Mouse (Mus musculus) heart, embryonic 14.5 days (tissue): ENCODE measurements around the gene Amph. TPM values are rescaled to one million over a fixed set of nuclear protein-coding genes. Genes with fewer than 3 reads are reported as not detected.

ENCODE experiments used
- ATAC-seq: fragments of 200-750 bp; cut with Nextera tagmentation; 2 replicates; pipeline ENCODE4 v1.8.0; 2017; ENCODE audit warnings: low read depth, moderate TSS enrichment; ENCODE audit not compliant: insufficient number of reproducible peaks, insufficient read depth, low FRiP score
- H3K27ac ChIP-seq, 2 experiments: fragments of 200-500 bp in 1 of 2; fragments of 300-500 bp in 1 of 2; sonication (generic) in 1 of 2; replicated peaks in 1 of 2; 2 replicates each; pipeline ENCODE4 v1.5.1; 2012 to 2014; ENCODE audit warnings: low read depth in 2 of 2, low read length in 2 of 2, control low read depth in 1 of 2, mild to moderate bottlenecking in 1 of 2, mixed read lengths in 1 of 2; ENCODE audit not compliant: control insufficient read depth in 1 of 2, insufficient read depth in 1 of 2
- H3K27me3 ChIP-seq: fragments of 300-500 bp; sonication (generic); 2 replicates; pipeline ENCODE4 v1.6.1; 2014; ENCODE audit warnings: mild to moderate bottlenecking, low read length, control low read depth; ENCODE audit not compliant: control insufficient read depth, insufficient read depth
- H3K36me3 ChIP-seq: fragments of 300-500 bp; sonication (generic); 2 replicates; pipeline ENCODE4 v1.6.1; 2014; ENCODE audit warnings: mild to moderate bottlenecking, control low read depth, low read length, mixed read lengths; ENCODE audit not compliant: control insufficient read depth, insufficient read depth
- H3K4me1 ChIP-seq, 2 experiments: fragments of 200-500 bp in 1 of 2; fragments of 300-500 bp in 1 of 2; sonication (generic) in 1 of 2; 2 replicates each; pipeline ENCODE4 v1.6.1; 2012 to 2014; ENCODE audit warnings: low read length in 2 of 2, control low read depth in 1 of 2, mixed read lengths in 1 of 2; ENCODE audit not compliant: control insufficient read depth in 2 of 2, insufficient read depth in 2 of 2
- H3K4me2 ChIP-seq: fragments of 300-500 bp; sonication (generic); 2 replicates; pipeline ENCODE4 v1.6.1; 2014; ENCODE audit warnings: mild to moderate bottlenecking, low read length
- H3K4me3 ChIP-seq, 2 experiments: fragments of 200-500 bp in 1 of 2; fragments of 300-500 bp in 1 of 2; sonication (generic) in 1 of 2; 2 replicates each; pipeline ENCODE4 v1.5.1; 2012 to 2014; ENCODE audit warnings: low read length in 2 of 2, mild to moderate bottlenecking in 2 of 2, control low read depth in 1 of 2, low read depth in 1 of 2, moderate library complexity in 1 of 2; ENCODE audit not compliant: control insufficient read depth in 1 of 2, insufficient read depth in 1 of 2
- H3K9ac ChIP-seq: fragments of 300-500 bp; sonication (generic); 2 replicates; pipeline ENCODE4 v1.6.1; 2014; ENCODE audit warnings: mild to moderate bottlenecking, low read length
- H3K9me3 ChIP-seq: fragments of 300-500 bp; sonication (generic); 2 replicates; pipeline ENCODE4 v1.6.1; 2016; ENCODE audit warnings: low read length, control low read depth; ENCODE audit not compliant: control insufficient read depth
- WGBS: fragments of 180-500 bp; shearing (Covaris S2); extraction: QIAGEN DNeasy Blood & Tissue Kit; methylation state at CpG from one replicate; pipeline ENCODE4 v1.1.7; 2014; 5-methylcytosine and 5-hydroxymethylcytosine counted together
- polyA plus RNA-seq: library from polyadenylated mRNA; unstranded; fragments of >200 nt; fragmentation: Nextera tagmentation; extraction: Ambion mirVana; gene quantifications from 2 replicates; pipeline ENCODE4 v1.2.1, GENCODE M21; 2014

The Amph gene
- polyA plus RNA-seq, 1 experiment from 2014 or later: 0.22 TPM

GRCm38 (mm10) chr13:19147468-19147867 is 199.5 kb downstream of the Amph start:
- Histone ChIP-seq H3K4me1 (no peaks in the 10 kb centered on the region), H3K4me3 (no peak overlapping the region), H3K9me3 (no peaks in the 10 kb centered on the region), H3K4me2 (no peak overlapping the region), H3K36me3 (no peaks in the 10 kb centered on the region), H3K27me3 (no peaks in the 10 kb centered on the region), H3K27ac (no peak overlapping the region), H3K9ac (no peak overlapping the region)
- WGBS: 79% methylated on average over 3 of the region's 3 CpGs
- ATAC-seq: no peak

DNA sequence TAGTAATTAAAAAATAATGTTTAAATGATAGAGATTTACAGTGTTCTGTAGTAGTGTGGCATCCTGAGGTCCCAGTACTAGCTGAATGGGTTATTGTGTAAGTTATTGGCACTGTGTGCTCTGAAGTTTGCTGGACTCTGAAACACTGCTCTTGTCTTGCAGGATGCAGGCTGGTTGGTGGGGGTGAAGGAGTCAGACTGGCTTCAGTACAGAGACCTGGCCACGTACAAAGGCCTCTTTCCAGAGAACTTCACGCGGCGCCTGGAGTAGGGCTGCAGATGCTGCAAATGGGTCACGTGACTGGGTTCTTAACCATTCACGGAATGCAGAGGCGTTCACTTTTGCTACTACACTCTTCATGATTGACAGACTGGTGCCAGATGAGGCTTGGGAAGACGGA is 201.6 kb downstream of the Amph start:
- Histone ChIP-seq H3K4me2 (no peak overlapping the region), H3K9me3 (no peaks in the 10 kb centered on the region), H3K36me3 (no peaks in the 10 kb centered on the region), H3K4me3 (no peak overlapping the region), H3K27me3 (no peaks in the 10 kb centered on the region), H3K4me1 (no peaks in the 10 kb centered on the region), H3K27ac (no peak overlapping the region), H3K9ac (no peak overlapping the region)
- 78% methylated on average over 8 of the region's 8 CpGs for WGBS
- ATAC-seq: no peak

DNA sequence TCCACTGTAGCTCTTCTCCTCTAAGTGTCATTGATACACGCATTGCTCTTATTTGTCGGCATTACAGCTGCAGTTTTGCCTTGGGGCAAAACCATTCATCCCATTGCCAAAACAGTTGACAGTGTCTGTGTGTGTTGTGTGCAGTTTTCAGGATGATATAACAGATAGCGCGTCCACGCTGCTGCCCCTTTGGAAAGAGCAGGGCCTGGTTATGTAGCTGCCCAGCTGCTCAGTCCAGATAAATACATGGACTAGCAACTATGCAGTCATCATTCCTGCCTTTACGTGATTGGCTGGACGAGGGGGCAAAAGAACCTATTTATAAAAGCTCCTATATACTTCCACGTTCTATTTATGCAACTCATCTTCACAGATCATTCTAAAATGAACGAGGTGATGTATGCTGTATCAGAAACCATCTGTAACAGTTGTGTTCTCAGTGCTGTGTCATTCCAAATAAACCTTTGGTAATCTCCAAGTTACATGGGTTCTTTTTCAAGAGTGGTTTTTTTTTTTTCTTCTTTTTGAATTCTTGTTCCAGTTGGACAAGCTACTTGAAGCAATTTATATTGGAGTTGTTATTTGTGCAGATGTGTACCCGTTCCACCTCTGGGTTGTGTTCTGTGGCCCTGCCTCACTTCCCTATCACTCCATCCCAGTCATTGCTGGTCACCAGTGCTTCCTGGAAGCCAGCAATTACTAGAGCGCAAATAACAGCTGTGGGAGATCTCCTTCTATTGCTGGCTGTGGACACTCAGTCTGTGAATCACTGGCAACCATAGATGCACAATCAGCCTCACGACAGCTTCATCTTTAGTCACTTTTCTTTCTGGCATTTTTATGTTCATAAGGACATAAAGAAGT is 202.7 kb downstream of the Amph start:
- Histone ChIP-seq H3K4me1 (no peaks in the 10 kb centered on the region), H3K9ac (no peak overlapping the region), H3K36me3 (no peaks in the 10 kb centered on the region), H3K4me3 (no peak overlapping the region), H3K27ac (no peak overlapping the region), H3K27me3 (no peaks in the 10 kb centered on the region), H3K4me2 (no peak overlapping the region), H3K9me3 (no peaks in the 10 kb centered on the region)
- ATAC-seq: no peak
- WGBS: 79% methylated on average over 12 of the region's 12 CpGs

GRCm38 (mm10) chr13:19152126-19152525 is 204.1 kb downstream of the Amph start:
- H3K9me3 ChIP-seq: no peaks in the 10 kb centered on the region
- H3K4me2 ChIP-seq: no peak overlapping the region
- 88% methylated on average over 3 of the region's 3 CpGs for WGBS
- no peaks in the 10 kb centered on the region for H3K27me3 ChIP-seq
- no peak overlapping the region for H3K4me3 ChIP-seq
- no peak for ATAC-seq
- no peak overlapping the region for H3K9ac ChIP-seq
- no peak overlapping the region for H3K27ac ChIP-seq
- no peaks in the 10 kb centered on the region for H3K4me1 ChIP-seq
- H3K36me3 ChIP-seq: no peaks in the 10 kb centered on the region

GRCm38 (mm10) chr13:19158484-19158883 is 210.5 kb downstream of the Amph start:
- WGBS: 31% methylated on average over 4 of the region's 4 CpGs
- Histone ChIP-seq H3K4me3 (no peak overlapping the region), H3K9ac (no peak overlapping the region), H3K9me3 (no peaks in the 10 kb centered on the region), H3K4me2 (no peak overlapping the region), H3K27me3 (no peaks in the 10 kb centered on the region), H3K36me3 (no peaks in the 10 kb centered on the region), H3K27ac (no peak overlapping the region), H3K4me1 (no peaks in the 10 kb centered on the region)
- no peak for ATAC-seq

DNA sequence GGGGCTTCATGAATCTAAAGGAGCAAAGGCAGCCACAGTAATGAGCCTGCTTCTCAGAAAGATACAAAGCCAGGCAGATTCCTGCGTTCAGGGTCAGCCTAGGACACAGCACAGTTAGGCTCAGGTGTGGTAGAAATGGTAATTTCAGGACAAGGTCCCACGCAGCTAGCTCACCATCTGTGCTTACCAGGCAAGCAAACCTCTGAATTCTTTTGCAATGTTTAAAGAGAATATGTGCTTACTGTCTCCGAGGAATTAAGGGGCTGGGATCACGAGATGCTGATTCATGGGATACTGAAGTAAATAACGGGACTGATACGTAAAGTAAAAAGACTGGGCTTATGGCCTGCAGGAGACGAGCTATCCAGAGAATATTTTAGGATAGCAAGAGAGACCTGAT is 212.6 kb downstream of the Amph start:
- no peaks in the 10 kb centered on the region for H3K27me3 ChIP-seq
- no peaks in the 10 kb centered on the region for H3K9me3 ChIP-seq
- no peaks in the 10 kb centered on the region for H3K4me1 ChIP-seq
- ATAC-seq: no peak
- 71% methylated on average over 7 of the region's 7 CpGs for WGBS
- H3K4me2 ChIP-seq: no peak overlapping the region
- no peak overlapping the region for H3K27ac ChIP-seq
- no peak overlapping the region for H3K4me3 ChIP-seq
- H3K36me3 ChIP-seq: no peaks in the 10 kb centered on the region
- no peak overlapping the region for H3K9ac ChIP-seq

GRCm38 (mm10) chr13:19161111-19161510 is 213.1 kb downstream of the Amph start:
- Histone ChIP-seq H3K36me3 (no peaks in the 10 kb centered on the region), H3K4me2 (no peak overlapping the region), H3K9me3 (no peaks in the 10 kb centered on the region), H3K9ac (no peak overlapping the region), H3K27me3 (no peaks in the 10 kb centered on the region), H3K4me1 (no peaks in the 10 kb centered on the region), H3K27ac (no peak overlapping the region), H3K4me3 (no peak overlapping the region)
- no peak for ATAC-seq
- 45% methylated on average over 7 of the region's 7 CpGs for WGBS

DNA sequence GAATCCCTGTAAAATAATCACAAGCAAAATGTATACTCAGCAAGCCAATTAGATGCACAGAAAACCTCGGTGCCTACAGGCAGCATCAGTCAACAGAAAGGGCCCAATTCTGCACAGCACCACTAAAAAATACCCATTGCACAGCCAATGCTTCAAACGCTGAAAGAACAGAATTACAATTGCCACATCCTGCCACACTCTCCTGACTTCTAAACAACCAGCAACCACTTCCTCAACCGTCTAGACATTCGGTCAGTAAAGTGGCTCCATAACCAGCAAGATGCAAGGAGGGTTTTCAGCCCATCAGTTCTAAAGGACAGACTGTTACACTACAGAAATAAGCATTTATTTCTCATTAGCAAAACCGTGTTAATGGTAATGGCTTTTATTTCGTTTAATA is 214.1 kb downstream of the Amph start:
- ATAC-seq: no peak

More for the DNA sequence above, 214.1 kb downstream of the Amph start:
- Histone ChIP-seq H3K27me3 (no peaks in the 10 kb centered on the region), H3K4me1 (no peaks in the 10 kb centered on the region), H3K4me3 (no peak overlapping the region), H3K4me2 (no peak overlapping the region), H3K36me3 (no peaks in the 10 kb centered on the region), H3K9ac (no peak overlapping the region), H3K9me3 (no peaks in the 10 kb centered on the region), H3K27ac (no peak overlapping the region)
- WGBS: 78% methylated on average over 6 of the region's 6 CpGs
